Mouse (Mus musculus) 3134 (cell line): Measurements from ENCODE around the gene Upk1a.

ENCODE experiments used
- DNase-seq: peaks from one replicate; pipeline ENCODE4 v3.0.0-alpha.2; 2011; ENCODE audit warnings: low spot score; ENCODE audit not compliant: insufficient read length; ENCODE audit errors: extremely low read depth

Upk1a gene

DNA sequence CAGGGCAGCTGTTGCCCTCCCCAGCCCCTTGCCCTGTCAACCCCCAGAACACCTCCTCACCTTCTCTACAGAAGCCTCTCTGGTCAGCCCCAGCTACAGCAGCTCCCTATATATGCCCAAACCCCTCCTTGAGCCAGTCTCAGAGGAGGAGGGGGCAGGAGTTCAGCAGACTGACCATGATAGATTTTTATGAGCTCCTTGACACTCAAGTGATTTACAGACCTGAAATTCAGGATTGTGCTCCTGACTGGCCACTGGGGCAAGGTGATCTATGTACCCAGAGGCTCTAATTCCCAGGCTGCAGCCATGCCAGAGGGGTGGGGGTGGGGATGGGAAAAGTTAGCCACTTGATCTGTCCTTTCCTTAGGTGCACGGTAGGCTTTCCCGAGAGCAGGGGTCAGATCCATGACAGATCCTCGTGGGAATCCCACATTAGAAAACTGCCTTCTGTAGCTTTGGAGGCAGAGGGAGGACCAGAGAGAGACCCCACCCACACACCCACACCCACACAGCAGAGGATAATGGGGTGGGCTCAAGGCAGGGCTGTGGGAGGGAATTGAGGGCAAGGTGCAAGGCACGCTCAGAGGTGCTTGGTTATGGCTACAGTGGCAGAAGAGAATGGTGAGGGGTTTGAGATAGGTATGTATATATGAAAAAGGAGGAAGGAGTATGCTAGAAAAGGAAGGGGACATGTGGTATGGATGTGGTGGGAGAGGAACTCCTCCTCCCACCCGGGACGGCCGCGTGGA lies at the start of gene Upk1a:
Upk1a (minus strand) TSS at position 194 of the 749 bp plus-strand sequence.
- no peak for DNase-seq

- DNase-seq = peak; percentile 93
These were observed 37.2 kb upstream of the Upk1a start, which contains the start of gene Rbm42 for GRCm38 (mm10) chr7:30649591-30650540. Rbm42 (minus strand) TSS chr7:30650317.

DNA sequence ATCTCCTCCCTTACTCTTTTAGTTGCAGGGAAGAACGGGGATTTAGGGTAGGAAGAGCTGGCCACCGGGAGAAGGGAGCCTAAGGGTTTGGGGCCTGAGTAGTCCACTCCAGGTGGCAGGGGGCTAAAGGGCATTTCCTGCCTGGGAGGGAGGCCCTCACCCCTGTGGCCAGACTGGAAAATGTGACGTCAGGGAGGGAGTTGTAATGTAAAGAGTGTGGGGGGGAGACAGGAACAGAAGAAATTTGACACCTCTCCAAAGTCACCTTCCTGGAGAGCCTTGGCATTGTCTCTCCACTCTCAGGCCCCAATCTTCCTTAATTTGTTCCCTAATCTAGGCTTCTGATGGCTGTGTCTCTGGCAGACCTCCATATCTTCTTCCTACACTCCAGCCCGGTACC lies 26.4 kb upstream of the Upk1a start:
- DNase-seq = no peak

DNA sequence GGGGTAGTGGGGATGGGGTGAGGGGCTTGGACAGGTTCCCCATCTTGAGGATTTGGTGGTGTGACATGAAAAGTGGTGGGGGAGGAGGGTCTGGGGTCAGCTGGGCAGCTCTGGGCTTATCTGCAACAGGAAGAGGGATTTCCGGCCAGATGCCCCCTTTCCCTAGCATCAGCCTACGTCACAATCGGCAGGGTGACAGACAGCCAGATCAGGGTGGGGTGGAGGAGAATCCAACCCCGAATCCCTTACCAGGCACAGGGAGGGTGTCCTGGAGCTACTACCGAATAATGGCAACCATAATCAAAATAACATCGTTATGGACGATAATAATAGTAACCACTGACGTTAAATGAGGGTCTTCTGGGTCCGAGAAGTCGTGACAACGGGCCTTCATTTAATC lies 23.7 kb upstream of the Upk1a start:
- no peak for DNase-seq

GRCm38 (mm10) chr7:30635752-30636151 lies 23.1 kb upstream of the Upk1a start, which contains the start of gene Etv2:
Etv2 (minus strand) TSS chr7:30635852.
- DNase-seq = no peak

DNA sequence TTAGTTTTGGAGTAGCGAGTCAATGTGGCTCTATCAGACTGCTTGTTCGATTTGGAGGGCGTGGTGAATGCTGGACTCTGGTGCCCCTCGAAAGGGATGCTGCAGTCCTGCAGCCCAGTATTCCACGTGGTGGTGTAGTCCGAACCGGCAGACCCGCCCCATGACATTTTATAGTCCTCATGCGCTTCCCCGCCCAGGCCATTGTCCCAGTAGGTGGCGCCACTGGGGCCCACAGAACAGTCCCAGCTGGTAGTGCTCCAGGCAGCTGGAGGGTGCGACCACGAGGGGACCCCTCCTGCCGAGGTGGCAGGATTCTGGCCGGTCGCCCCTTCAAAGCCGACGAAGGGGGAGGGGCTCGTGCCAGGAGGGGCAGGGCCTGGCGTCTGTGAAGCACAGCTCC lies 22.0 kb upstream of the Upk1a start:
- DNase-seq = no peak

- DNase-seq = no peak
These were observed 21.2 kb upstream of the Upk1a start for GRCm38 (mm10) chr7:30633762-30634412.

- no peak for DNase-seq
These were observed 16.4 kb upstream of the Upk1a start for GRCm38 (mm10) chr7:30629013-30629412.

GRCm38 (mm10) chr7:30626647-30627046 lies 14.0 kb upstream of the Upk1a start:
- no peak for DNase-seq

- peak; percentile 91 for DNase-seq
These were observed 13.1 kb upstream of the Upk1a start, which contains the start of gene Cox6b1 for GRCm38 (mm10) chr7:30625530-30626384. Cox6b1 (minus strand) TSS chr7:30626151.

DNA sequence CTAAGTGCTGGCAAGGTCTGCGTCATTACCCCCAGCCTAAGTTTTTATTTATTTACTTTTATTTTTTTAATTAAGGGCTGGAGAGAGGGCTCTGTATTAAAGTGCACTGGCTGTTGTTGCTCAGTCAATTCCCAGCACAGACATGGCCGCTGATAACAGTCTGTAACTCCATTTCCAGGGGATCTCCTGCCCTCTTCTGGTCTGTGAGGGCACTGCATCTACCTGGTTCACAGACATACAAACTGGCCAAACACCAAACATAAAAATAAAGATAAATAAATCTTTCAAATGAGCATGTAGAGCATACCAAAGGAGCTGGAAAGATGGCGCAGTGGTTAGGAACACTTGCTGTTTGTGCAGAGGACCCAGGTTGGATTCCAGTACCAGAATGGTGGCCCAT lies 6.6 kb upstream of the Upk1a start:
- no peak for DNase-seq

- DNase-seq = no peak
These were observed 6.0 kb upstream of the Upk1a start for GRCm38 (mm10) chr7:30618658-30619057.

DNA sequence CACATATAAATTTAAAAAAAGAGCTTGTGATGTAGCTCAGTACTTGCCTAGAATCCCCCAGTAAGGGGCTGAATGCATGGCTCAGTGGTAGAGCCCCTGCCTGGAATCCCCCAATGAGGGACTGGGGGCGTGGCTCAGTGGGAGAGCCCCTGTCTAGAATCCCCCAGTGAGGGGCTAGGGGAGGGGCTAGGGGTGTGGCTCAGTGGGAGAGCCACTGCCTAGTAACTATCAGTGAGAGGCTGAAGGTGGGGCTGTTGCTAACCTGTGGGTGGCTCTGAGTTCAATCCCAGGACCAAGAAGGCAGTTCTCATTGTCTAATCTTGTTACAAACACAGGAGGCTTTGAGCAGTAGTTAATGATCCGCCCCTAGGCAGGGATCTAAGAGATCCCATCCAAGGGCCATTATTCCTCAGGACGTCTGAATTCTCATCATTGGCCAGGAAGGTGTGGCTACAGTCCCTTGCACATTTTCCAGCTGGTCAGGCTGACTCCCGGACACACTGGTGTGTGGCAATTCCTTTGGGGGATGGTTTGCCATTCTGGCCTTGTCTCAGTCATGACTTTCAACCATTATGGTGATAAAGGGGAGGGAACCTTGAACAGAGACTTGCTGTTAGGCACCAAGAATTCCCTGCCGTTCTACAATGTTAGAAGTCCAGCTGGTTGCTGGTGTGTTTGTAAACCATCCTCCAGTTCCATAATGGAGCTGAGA lies 2.6 kb upstream of the Upk1a start:
- DNase-seq = no peak

DNA sequence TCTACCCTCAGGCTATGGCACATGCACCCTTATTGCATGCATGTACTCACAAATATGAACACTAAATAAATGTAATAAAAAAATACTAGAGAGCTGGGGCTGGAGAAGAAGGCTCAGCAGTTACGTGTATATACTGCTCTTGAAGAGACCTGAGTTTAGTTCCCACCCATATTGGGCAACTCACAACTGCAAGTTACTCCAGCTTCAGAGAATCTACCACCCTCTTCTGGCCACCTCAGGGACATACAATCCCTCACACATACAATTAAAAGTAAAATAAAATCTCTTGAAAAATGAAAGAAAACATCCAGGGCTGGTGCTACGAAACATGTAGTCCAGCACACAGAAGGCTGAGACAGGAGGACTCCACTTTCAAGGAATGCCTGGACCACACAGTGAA lies 1.8 kb upstream of the Upk1a start:
- no peak for DNase-seq

- no peak for DNase-seq
These were observed 974 bp upstream of the Upk1a start for GRCm38 (mm10) chr7:30613529-30614112.

DNA sequence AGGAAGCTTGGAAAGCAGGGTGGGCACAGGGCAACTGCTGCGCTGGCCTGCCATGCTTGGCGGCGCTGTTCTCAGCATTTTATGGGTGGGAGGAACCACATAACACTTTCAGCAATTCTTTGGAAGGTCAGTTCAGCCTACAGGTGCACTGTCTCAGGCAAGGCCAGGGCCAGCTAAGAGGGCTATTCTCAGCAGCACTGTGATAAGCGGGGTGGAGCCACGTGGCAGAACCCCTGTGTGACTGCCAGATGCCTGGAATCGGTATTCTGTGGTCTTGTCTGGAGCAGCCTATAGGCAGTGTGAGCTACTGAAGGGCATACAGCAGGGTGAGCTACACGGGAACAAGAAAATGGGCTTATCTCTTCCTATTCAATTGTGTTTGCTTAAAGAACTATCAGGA lies 2.6 kb downstream of the Upk1a start:
- DNase-seq = no peak

DNA sequence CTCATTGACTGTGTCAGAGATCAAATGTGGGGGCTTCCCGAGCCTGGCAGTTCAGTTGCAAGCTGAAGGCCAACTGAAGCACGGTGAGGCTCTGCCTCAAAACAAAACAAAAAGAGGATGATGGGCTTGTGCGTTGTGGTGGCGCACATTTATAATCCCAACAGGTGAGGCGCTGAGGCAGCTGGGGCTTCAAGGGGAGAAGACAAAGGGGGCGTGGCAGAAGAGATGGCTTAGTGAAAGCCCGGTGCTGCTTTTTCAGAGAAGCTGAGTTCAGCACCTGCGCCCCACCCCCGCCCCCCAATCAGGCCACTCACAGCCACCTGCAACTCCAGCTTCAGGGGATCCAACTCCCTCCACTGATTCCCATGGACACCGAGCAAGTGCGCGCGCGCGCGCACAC lies 4.2 kb downstream of the Upk1a start:
- DNase-seq = no peak

GRCm38 (mm10) chr7:30607706-30608309 lies 4.8 kb downstream of the Upk1a start:
- DNase-seq = no peak

GRCm38 (mm10) chr7:30604944-30605343 lies 7.7 kb downstream of the Upk1a start:
- no peak for DNase-seq
